Mouse (Mus musculus) neural tube, embryonic 12.5 days (tissue): ENCODE measurements around the gene Ifitm3. TPM values are rescaled to one million over a fixed set of nuclear protein-coding genes. Genes with fewer than 3 reads are reported as not detected.
"Not testable (repeated sequence)": the region's sequence is repeated elsewhere in the genome, so short reads cannot be mapped to it uniquely, and the experiment has no call there.

Source experiments
- ATAC-seq: fragments of 200-750 bp; cut with Nextera tagmentation; 2 replicates; pipeline ENCODE4 v1.8.0; 2017; ENCODE audit warnings: low read depth, mild to moderate bottlenecking, moderate TSS enrichment, moderate library complexity; ENCODE audit not compliant: low FRiP score
- H3K27ac ChIP-seq: fragments of 300-500 bp; sonication (generic); 2 replicates; pipeline ENCODE4 v1.5.1; 2016
- H3K27me3 ChIP-seq: fragments of 300-500 bp; sonication (generic); replicated peaks from 2 replicates; pipeline ENCODE4 v1.6.1; 2016; ENCODE audit warnings: mild to moderate bottlenecking
- H3K36me3 ChIP-seq: fragments of 300-500 bp; sonication (generic); 2 replicates; pipeline ENCODE4 v1.6.1; 2016; ENCODE audit warnings: mild to moderate bottlenecking
- H3K4me1 ChIP-seq: fragments of 300-500 bp; sonication (generic); 2 replicates; pipeline ENCODE4 v1.6.1; 2016
- H3K4me2 ChIP-seq: fragments of 300-500 bp; sonication (generic); replicated peaks from 2 replicates; pipeline ENCODE4 v1.6.1; 2016; ENCODE audit warnings: mild to moderate bottlenecking
- H3K4me3 ChIP-seq: fragments of 300-500 bp; sonication (generic); 2 replicates; pipeline ENCODE4 v1.5.1; 2016
- H3K9ac ChIP-seq: fragments of 300-500 bp; sonication (generic); 2 replicates; pipeline ENCODE4 v1.6.1; 2016; ENCODE audit warnings: mild to moderate bottlenecking
- H3K9me3 ChIP-seq: fragments of 300-500 bp; sonication (generic); 2 replicates; pipeline ENCODE4 v1.6.1; 2016; ENCODE audit warnings: mild to moderate bottlenecking
- WGBS: fragments of 180-500 bp; shearing (Covaris S2); methylation state at CpG from one replicate; pipeline ENCODE4 v1.1.7; 2016; 5-methylcytosine and 5-hydroxymethylcytosine counted together
- polyA plus RNA-seq: library from polyadenylated mRNA; unstranded; fragments of >200 nt; fragmentation: Nextera tagmentation; extraction: Ambion mirVana; gene quantifications from 2 replicates; pipeline ENCODE4 v1.2.1, GENCODE M21; 2016

The Ifitm3 gene
- polyA plus RNA-seq, 1 experiment from 2014 or later: 29.2 TPM

GRCm38 (mm10) chr7:141047581-141048225 is 37.1 kb upstream of the Ifitm3 start:
- H3K27ac ChIP-seq: no peak overlapping the region
- ATAC-seq: peak; percentile 77
- H3K4me1 ChIP-seq: peaks cover 17% of the 10 kb centered on the region
- H3K36me3 ChIP-seq: no peaks in the 10 kb centered on the region
- peak overlapping the region; percentile 31 for H3K4me3 ChIP-seq
- WGBS: 6% methylated on average over 15 of the region's 19 CpGs
- peak overlapping the region; percentile 74 for H3K4me2 ChIP-seq
- no peaks in the 10 kb centered on the region for H3K27me3 ChIP-seq
- H3K9ac ChIP-seq: peak overlapping the region; percentile 47
- H3K9me3 ChIP-seq: no peaks in the 10 kb centered on the region

DNA sequence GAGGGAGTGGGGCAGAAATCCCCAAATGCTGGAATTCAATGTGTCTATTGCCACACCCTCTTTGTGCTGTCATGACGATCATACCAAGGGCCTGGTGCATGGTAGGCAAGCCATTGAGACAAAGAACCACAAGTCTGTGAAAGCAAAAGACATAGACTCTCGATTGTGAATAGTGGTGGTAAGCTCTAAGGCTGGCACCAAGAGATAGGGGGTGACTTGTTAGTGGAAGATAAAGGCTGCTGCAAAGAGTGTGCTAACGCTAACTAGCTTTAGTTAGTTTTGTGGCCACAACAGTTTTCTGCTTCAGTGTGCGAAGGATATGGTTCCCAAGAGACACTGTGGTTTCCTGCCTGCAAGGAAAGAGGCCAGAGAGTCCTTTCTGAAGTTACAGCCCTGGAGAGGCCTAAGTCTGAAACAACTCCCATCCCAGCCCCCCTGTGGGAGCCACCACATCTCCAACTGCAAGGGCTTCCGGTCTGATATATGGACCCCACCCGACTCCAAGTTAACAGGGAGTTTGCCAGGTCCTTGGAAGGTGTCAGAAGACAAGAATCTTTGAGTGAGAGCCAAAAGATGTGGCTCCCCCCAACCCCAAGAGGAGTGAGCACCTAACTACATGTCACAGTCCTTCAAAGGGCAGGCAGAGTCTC is 36.5 kb upstream of the Ifitm3 start:
- WGBS: 75% methylated on average over 6 of the region's 6 CpGs

GRCm38 (mm10) chr7:141042539-141042938 is 32.0 kb upstream of the Ifitm3 start:
- Histone ChIP-seq H3K4me1 (peaks cover 11% of the 10 kb centered on the region), H3K36me3 (no peaks in the 10 kb centered on the region), H3K27me3 (no peaks in the 10 kb centered on the region), H3K4me3 (no peak overlapping the region), H3K9ac (no peak overlapping the region), H3K27ac (no peak overlapping the region), H3K4me2 (no peak overlapping the region), H3K9me3 (no peaks in the 10 kb centered on the region)
- 54% methylated on average over 4 of the region's 4 CpGs for WGBS
- no peak for ATAC-seq

More for the DNA sequence above, 36.5 kb upstream of the Ifitm3 start:
- Histone ChIP-seq H3K9ac (no peak overlapping the region), H3K36me3 (no peaks in the 10 kb centered on the region), H3K4me3 (no peak overlapping the region), H3K4me2 (peak overlapping the region; percentile 74), H3K27me3 (no peaks in the 10 kb centered on the region), H3K27ac (no peak overlapping the region), H3K4me1 (peaks cover 17% of the 10 kb centered on the region), H3K9me3 (no peaks in the 10 kb centered on the region)
- ATAC-seq: no peak

DNA sequence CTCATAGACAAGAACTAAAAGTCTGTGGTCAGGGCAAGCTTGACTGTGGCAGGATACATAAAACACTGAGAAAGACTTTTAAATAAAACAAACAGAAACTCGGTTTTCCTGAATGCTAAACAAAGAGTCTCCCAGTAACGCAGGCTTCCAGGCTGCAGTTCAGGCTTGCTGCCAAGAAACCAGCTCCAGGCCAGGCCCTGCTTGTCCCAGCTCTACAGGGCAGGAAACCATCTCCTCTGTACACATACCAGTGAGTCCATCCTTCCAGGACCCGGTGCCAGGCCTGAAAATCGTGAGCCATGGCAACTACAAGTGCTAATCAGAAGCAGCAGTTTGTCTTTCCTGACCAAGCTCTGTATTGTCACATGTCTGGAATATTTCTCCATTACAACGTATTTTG is 31.1 kb upstream of the Ifitm3 start:
- Histone ChIP-seq H3K4me2 (no peak overlapping the region), H3K9me3 (no peaks in the 10 kb centered on the region), H3K4me1 (peaks cover 5% of the 10 kb centered on the region), H3K36me3 (no peaks in the 10 kb centered on the region), H3K9ac (no peak overlapping the region), H3K4me3 (no peak overlapping the region), H3K27ac (0 out of 2 replicates have a peak overlapping the region, but pooled peaks have one; percentile 7), H3K27me3 (no peaks in the 10 kb centered on the region)
- WGBS: 34% methylated on average over 5 of the region's 5 CpGs
- ATAC-seq: peak; percentile 70; the same call in 1 of the 2 replicates

GRCm38 (mm10) chr7:141040867-141041606 is 30.5 kb upstream of the Ifitm3 start:
- Histone ChIP-seq H3K4me1 (peaks cover 5% of the 10 kb centered on the region), H3K27ac (0 out of 2 replicates have a peak overlapping the region, but pooled peaks have one; percentile 7), H3K9me3 (no peaks in the 10 kb centered on the region), H3K4me2 (peak overlapping the region; percentile 25; the same call in 1 of the 2 replicates), H3K9ac (no peak overlapping the region), H3K36me3 (no peaks in the 10 kb centered on the region), H3K4me3 (no peak overlapping the region), H3K27me3 (no peaks in the 10 kb centered on the region)
- 46% methylated on average over 6 of the region's 9 CpGs for WGBS
- no peak for ATAC-seq

DNA sequence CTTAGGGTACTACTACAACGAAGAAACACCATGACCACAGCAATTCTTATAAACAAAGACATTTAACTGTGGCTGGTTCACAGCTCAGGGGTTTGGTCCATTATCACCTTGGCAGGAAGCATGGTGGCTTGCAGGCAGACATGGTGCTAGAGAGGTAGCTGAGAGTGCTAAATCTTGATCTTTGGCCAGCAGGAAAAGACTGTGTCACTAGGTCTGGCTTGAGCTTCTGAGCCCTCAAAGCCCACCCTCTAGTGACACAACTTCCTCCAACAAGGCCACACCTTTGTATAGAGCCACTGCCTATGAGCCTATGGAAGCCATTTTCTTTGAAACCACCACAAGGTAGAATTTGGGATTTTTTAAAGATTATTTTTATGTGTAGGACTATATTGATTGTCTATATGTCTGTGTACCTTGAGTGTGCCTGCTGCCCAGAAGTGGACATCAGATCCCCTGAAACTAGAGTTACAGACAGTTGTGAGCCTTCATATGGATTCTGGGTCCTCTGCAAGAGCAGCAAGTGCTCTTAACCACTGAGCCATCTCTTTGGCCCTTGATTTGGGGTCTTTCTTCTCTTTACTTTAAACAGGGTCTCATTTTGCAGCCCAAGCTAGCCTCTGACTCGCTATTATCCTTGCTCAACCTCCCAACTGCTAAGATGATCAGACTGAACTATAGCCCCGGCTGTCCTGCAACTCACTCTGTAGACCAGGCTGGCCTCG is 29.0 kb upstream of the Ifitm3 start:
- no peaks in the 10 kb centered on the region for H3K36me3 ChIP-seq
- peaks cover 5% of the 10 kb centered on the region for H3K4me1 ChIP-seq
- no peak overlapping the region for H3K4me2 ChIP-seq
- no peak overlapping the region for H3K27ac ChIP-seq
- H3K27me3 ChIP-seq: no peaks in the 10 kb centered on the region
- 91% methylated on average over 4 of the region's 4 CpGs for WGBS
- H3K4me3 ChIP-seq: no peak overlapping the region
- H3K9me3 ChIP-seq: no peaks in the 10 kb centered on the region
- ATAC-seq: no peak
- no peak overlapping the region for H3K9ac ChIP-seq

GRCm38 (mm10) chr7:141038090-141039032 is 27.8 kb upstream of the Ifitm3 start:
- WGBS: 83% methylated on average over 20 of the region's 21 CpGs

DNA sequence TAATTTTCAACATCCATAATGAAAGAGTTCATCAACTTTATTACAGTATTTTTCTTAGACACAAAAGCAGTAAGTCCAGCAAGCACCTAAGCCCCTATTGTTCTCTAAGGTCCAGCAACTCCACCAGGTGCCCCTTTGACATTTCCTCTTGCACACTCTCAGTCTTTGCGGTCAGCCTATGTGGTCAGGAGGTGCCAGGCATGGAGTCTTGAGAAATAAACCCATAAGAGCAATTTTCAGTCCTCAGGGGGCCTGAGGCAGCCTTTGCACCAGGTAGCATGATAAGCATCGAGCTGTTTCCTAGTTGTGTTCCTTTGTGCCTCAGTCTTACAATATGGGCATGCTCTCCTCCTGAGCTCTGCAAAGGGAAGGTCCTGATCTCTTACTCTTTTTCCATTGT is 26.1 kb upstream of the Ifitm3 start:
- not testable (repeated sequence) for H3K36me3 ChIP-seq, H3K9ac ChIP-seq, H3K27ac ChIP-seq, H3K4me3 ChIP-seq, H3K4me2 ChIP-seq, H3K4me1 ChIP-seq, H3K27me3 ChIP-seq, H3K9me3 ChIP-seq, ATAC-seq
- WGBS: 88% methylated on average over 1 of the region's 2 CpGs

More at GRCm38 (mm10) chr7:141038090-141039032, 27.8 kb upstream of the Ifitm3 start:
- no peaks in the 10 kb centered on the region for H3K36me3 ChIP-seq
- no peaks in the 10 kb centered on the region for H3K9me3 ChIP-seq
- H3K9ac ChIP-seq: no peak overlapping the region
- H3K4me1 ChIP-seq: peaks cover 5% of the 10 kb centered on the region
- H3K4me3 ChIP-seq: no peak overlapping the region
- no peaks in the 10 kb centered on the region for H3K27me3 ChIP-seq
- no peak for ATAC-seq
- H3K4me2 ChIP-seq: no peak overlapping the region
- H3K27ac ChIP-seq: no peak overlapping the region

- Histone ChIP-seq H3K36me3 (no peaks in the 10 kb centered on the region), H3K27ac (no peak overlapping the region), H3K4me3 (no peak overlapping the region)
Measured at GRCm38 (mm10) chr7:141032458-141033167, 22.0 kb upstream of the Ifitm3 start.

DNA sequence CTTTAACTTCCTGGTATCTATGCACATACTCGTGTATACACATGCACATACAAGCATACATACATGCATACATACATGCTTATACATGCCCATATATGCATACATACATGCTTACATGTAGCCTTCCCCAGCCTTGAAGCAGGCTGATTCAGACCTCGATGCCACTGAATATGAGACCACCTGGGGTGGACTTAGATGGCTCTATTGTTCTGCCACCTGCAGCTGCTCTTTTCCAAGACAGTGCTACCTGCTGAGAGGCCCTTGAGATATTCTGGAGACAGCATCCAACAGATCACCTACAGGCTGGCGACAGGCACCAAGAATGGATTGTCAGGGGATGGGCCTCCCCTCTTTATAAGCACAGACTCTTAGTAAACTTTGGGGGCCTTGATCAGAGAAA is 19.8 kb upstream of the Ifitm3 start:
- H3K9me3 ChIP-seq: no peaks in the 10 kb centered on the region
- no peak overlapping the region for H3K27ac ChIP-seq
- H3K4me3 ChIP-seq: no peak overlapping the region
- 46% methylated on average over 3 of the region's 3 CpGs for WGBS
- ATAC-seq: no peak
- no peak overlapping the region for H3K9ac ChIP-seq
- no peak overlapping the region for H3K4me2 ChIP-seq
- no peaks in the 10 kb centered on the region for H3K36me3 ChIP-seq
- peaks cover 4% of the 10 kb centered on the region; the same call in 1 of the 2 replicates for H3K4me1 ChIP-seq
- no peaks in the 10 kb centered on the region for H3K27me3 ChIP-seq

More at GRCm38 (mm10) chr7:141032458-141033167, 22.0 kb upstream of the Ifitm3 start:
- H3K4me1 ChIP-seq: no peaks in the 10 kb centered on the region
- H3K9me3 ChIP-seq: no peaks in the 10 kb centered on the region
- WGBS: 85% methylated on average over 9 of the region's 9 CpGs
- no peak overlapping the region for H3K4me2 ChIP-seq
- H3K27me3 ChIP-seq: no peaks in the 10 kb centered on the region
- no peak for ATAC-seq
- H3K9ac ChIP-seq: no peak overlapping the region
